Mouse (Mus musculus) megakaryocyte, embryonic 14.5 days (primary cell): ENCODE measurements around the gene Sptbn4.

Experiments
- FLI1 ChIP-seq: IDR thresholded peaks from 2 replicates; pipeline ENCODE4 v1.6.1; 2012; ENCODE audit warnings: low read length, inconsistent platforms, mixed read lengths
- GATA1 ChIP-seq: IDR thresholded peaks from 3 replicates; pipeline ENCODE4 v1.6.1; 2012; ENCODE audit warnings: mixed read lengths, low read length, inconsistent platforms, borderline replicate concordance

- no peak for TF ChIP-seq GATA1
- no peak for TF ChIP-seq FLI1
Measured at GRCm38 (mm10) chr7:27486770-27487697, 39.5 kb upstream of the Sptbn4 start, which contains the start of gene Sertad1.
